Mouse (Mus musculus) C3H10T1/2 (cell line): ENCODE data around the gene Olfr1014. TPM values are rescaled to one million over a fixed set of nuclear protein-coding genes. Genes with fewer than 3 reads are reported as not detected.

Experiments used
- polyA plus RNA-seq, 2 experiments: library from polyadenylated mRNA; unstranded; fragments of >200 nt; fragmentation: generic; extraction: Trizol; gene quantifications; one replicate each; pipeline ENCODE4 v1.2.1; 2012; ENCODE audit warnings: missing spikeins in 2 of 2

Olfr1014 gene
- polyA plus RNA-seq: not detected

DNA sequence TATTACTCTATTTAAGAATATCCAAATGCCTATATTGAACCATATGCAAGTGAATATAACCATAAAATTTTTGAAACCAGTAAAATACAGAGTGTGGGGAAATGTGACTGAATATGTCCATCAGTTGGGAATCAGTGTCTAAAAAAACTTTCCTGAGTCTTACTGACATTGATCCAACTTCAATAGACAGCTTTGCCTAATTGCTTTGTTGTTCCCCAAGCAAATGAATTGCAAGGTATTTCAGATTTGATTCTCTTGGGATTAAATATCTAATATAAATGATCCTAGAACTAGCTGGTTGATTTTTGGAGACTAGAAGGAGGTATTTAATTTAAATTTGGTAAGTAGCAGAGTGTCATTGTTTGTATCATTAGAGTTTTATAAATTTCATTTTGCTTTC is at the start of gene Olfr1014:
Olfr1014 (plus strand) TSS at position 301 of the 400 bp plus-strand sequence.

DNA sequence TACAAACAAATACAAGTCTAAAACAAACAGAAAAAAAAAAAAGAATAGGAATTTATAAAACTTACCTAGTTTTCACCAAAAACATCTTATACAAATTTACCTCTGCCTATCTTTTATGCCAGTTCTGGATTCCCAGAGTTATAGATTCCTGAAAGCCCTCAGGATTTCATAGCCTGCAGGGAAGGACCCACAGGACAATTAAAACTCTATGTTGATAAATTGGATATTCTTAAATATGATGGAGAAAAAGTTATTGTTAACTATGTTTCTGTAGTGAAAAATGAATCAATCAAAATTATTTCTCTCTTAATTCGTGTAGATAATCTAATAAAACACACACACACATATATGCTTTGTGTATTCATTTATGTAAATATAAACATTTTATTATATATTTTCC is 9.8 kb upstream of the Olfr1014 start, which contains the start of gene Olfr1012:
Olfr1012 (minus strand) TSS at position 101 of the 400 bp plus-strand sequence.

GRCm38 (mm10) chr2:85766798-85767197 is 5.7 kb upstream of the Olfr1014 start, which contains the start of gene Olfr1013:
TSS of gene Olfr1013 (plus strand) at chr2:85767098.

GRCm38 (mm10) chr2:85781717-85782116 is 9.2 kb downstream of the Olfr1014 start, which contains the start of gene Olfr1015:
TSS of gene Olfr1015 (plus strand) at chr2:85782017.

GRCm38 (mm10) chr2:85802444-85802843 is 29.9 kb downstream of the Olfr1014 start, which contains the start of gene Olfr1016:
TSS of gene Olfr1016 (minus strand) at chr2:85802544.

DNA sequence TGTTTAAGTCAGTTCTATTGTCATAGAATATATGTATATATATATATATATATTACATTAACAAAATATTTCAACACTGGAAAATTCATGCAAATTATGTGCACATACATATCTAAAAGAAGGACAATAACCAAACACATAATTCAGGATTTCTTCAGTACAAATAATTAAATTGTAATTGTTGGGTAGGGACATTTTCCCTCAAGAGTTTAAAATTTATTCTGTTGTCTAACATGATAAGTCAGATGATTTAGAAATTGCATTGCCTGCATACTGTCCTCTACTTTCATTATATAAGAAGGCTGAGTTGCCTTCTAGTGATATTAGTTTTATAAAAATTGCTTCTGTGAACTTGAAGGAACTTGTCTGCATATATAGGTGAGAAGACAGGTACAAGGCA is 45.7 kb downstream of the Olfr1014 start, which contains the start of gene Olfr1018:
Olfr1018 (plus strand) TSS at position 301 of the 400 bp plus-strand sequence.

Other genes with a start within 250 kb of the Olfr1014 start
- gene Olfr996, start 193.5 kb upstream of the Olfr1014 start, polyA plus RNA-seq: not detected
- gene Olfr998, start 183.8 kb upstream of the Olfr1014 start, polyA plus RNA-seq: not detected
- gene Olfr1000, start 160.8 kb upstream of the Olfr1014 start, polyA plus RNA-seq: not detected
- not detected for gene Olfr1002, start 122.0 kb upstream of the Olfr1014 start, polyA plus RNA-seq
- not detected for gene Olfr154, start 108.3 kb upstream of the Olfr1014 start, polyA plus RNA-seq
- gene Olfr1006, start 93.9 kb upstream of the Olfr1014 start, polyA plus RNA-seq: not detected
- not detected for gene Olfr1008, start 83.3 kb upstream of the Olfr1014 start, polyA plus RNA-seq
- not detected for gene Olfr1009, start 57.3 kb upstream of the Olfr1014 start, polyA plus RNA-seq
- not detected for gene Olfr1012, start 9.9 kb upstream of the Olfr1014 start, polyA plus RNA-seq
- not detected for gene Olfr1013, start 5.6 kb upstream of the Olfr1014 start, polyA plus RNA-seq
- gene Olfr1015, start 9.3 kb downstream of the Olfr1014 start, polyA plus RNA-seq: not detected
- gene Olfr1016, start 29.8 kb downstream of the Olfr1014 start, polyA plus RNA-seq: not detected
- not detected for gene Olfr1018, start 45.8 kb downstream of the Olfr1014 start, polyA plus RNA-seq
- gene Olfr1019, start 72.8 kb downstream of the Olfr1014 start, polyA plus RNA-seq: not detected
- not detected for gene Olfr1020, start 74.3 kb downstream of the Olfr1014 start, polyA plus RNA-seq
- not detected for gene Olfr1022, start 95.9 kb downstream of the Olfr1014 start, polyA plus RNA-seq
- gene Olfr1023, start 112.9 kb downstream of the Olfr1014 start, polyA plus RNA-seq: not detected
- gene Olfr1024, start 132.3 kb downstream of the Olfr1014 start, polyA plus RNA-seq: not detected
- gene Olfr1025-ps1, start 142.5 kb downstream of the Olfr1014 start, polyA plus RNA-seq: not detected
- not detected for gene Olfr1026, start 148.8 kb downstream of the Olfr1014 start, polyA plus RNA-seq
- not detected for gene Olfr1028, start 177.7 kb downstream of the Olfr1014 start, polyA plus RNA-seq
- not detected for gene Olfr1029, start 201.2 kb downstream of the Olfr1014 start, polyA plus RNA-seq
- gene Olfr1030, start 206.6 kb downstream of the Olfr1014 start, polyA plus RNA-seq: not detected
- gene Olfr1031, start 217.6 kb downstream of the Olfr1014 start, polyA plus RNA-seq: not detected
- gene Olfr1032, start 232.8 kb downstream of the Olfr1014 start, polyA plus RNA-seq: not detected
- not detected for gene Olfr1033, start 247.9 kb downstream of the Olfr1014 start, polyA plus RNA-seq